ENCODE assay signal across 8 mouse cellular contexts in genomic region chr5:33658664-33659050, GRCm38 (mm10). TPM values are rescaled to one million over a fixed set of nuclear protein-coding genes. Genes with fewer than 3 reads are reported as not detected.
A peak's percentile ranks its signal among the peaks of the same experiment; 100 is the strongest.
DNase-seq lines count a peak whose midpoint lies in the region; ATAC-seq lines count a peak whose summit lies in the region.

No protein-coding gene starts in this region.

- H3K27me3 ChIP-seq in heart, embryonic 15.5 days = no peaks in the 10 kb centered on the region
- no peaks in the 10 kb centered on the region for H3K27me3 ChIP-seq in hindbrain, embryonic 12.5 days
- no peaks in the 10 kb centered on the region for H3K27me3 ChIP-seq in midbrain, embryonic 12.5 days

- under 1% methylated on average over 26 of the region's 26 CpGs for WGBS in heart, embryonic 15.5 days
- WGBS in hindbrain, embryonic 12.5 days = under 1% methylated on average over 26 of the region's 26 CpGs
- WGBS in midbrain, embryonic 12.5 days = 0% methylated on average over 26 of the region's 26 CpGs

- peak overlapping the region; percentile 59 for H3K27ac ChIP-seq in heart, embryonic 15.5 days
- no peak overlapping the region; the same call in 1 of the 2 replicates for H3K27ac ChIP-seq in hindbrain, embryonic 12.5 days
- H3K27ac ChIP-seq in midbrain, embryonic 12.5 days (replicated peaks) = 0 out of 2 replicates have a peak overlapping the region, but pooled peaks have one; percentile 35

- H3K36me3 ChIP-seq in heart, embryonic 15.5 days = peaks cover 48% of the 10 kb centered on the region
- peaks cover 30% of the 10 kb centered on the region for H3K36me3 ChIP-seq in hindbrain, embryonic 12.5 days
- H3K36me3 ChIP-seq in midbrain, embryonic 12.5 days = peaks cover 47% of the 10 kb centered on the region

- H3K4me1 ChIP-seq in heart, embryonic 15.5 days (replicated peaks) = peaks cover 28% of the 10 kb centered on the region
- peaks cover 29% of the 10 kb centered on the region for H3K4me1 ChIP-seq in hindbrain, embryonic 12.5 days
- H3K4me1 ChIP-seq in midbrain, embryonic 12.5 days = peaks cover 37% of the 10 kb centered on the region

- no peak for ATAC-seq in heart, embryonic 15.5 days (replicated peaks; ENCODE audit: insufficient number of reproducible peaks, insufficient read depth, low FRiP score, low read depth)
- ATAC-seq in hindbrain, embryonic 12.5 days (ENCODE audit: low FRiP score) = peak; percentile 10
- peak; percentile 5 for ATAC-seq in midbrain, embryonic 12.5 days (ENCODE audit: low FRiP score, low read depth)

- H3K9me3 ChIP-seq in heart, embryonic 15.5 days (replicated peaks) = no peaks in the 10 kb centered on the region
- H3K9me3 ChIP-seq in hindbrain, embryonic 12.5 days (replicated peaks) = no peaks in the 10 kb centered on the region
- H3K9me3 ChIP-seq in midbrain, embryonic 12.5 days = no peaks in the 10 kb centered on the region

- DNase-seq in heart, adult 9 months (ENCODE audit: low spot score in 2 of 2) = no peak
- DNase-seq in R1 (ENCODE audit: low read depth, low spot score) = peak; percentile 82
- no peak for DNase-seq in layer of hippocampus, adult 9-11 months
- DNase-seq in ovary, postnatal 14 days (ENCODE audit: low spot score) = no peak
- DNase-seq in embryo, embryonic 11 days = no peak

- peak overlapping the region; percentile 85 for H3K4me3 ChIP-seq in heart, embryonic 15.5 days
- H3K4me3 ChIP-seq in hindbrain, embryonic 12.5 days = peak overlapping the region; percentile 71
- H3K4me3 ChIP-seq in midbrain, embryonic 12.5 days = peak overlapping the region; percentile 59

- peak overlapping the region; percentile 82 for H3K4me2 ChIP-seq in heart, embryonic 15.5 days
- peak overlapping the region; percentile 91 for H3K4me2 ChIP-seq in hindbrain, embryonic 12.5 days (replicated peaks)
- H3K4me2 ChIP-seq in midbrain, embryonic 12.5 days (replicated peaks) = peak overlapping the region; percentile 90

- peak overlapping the region; percentile 68 for H3K9ac ChIP-seq in heart, embryonic 15.5 days
- H3K9ac ChIP-seq in hindbrain, embryonic 12.5 days = peak overlapping the region; percentile 70
- H3K9ac ChIP-seq in midbrain, embryonic 12.5 days (replicated peaks) = peak overlapping the region; percentile 76

RNA-seq across cellular contexts. Expression of gene Tmem129, which starts 0.4 kb away (rescaled TPM):
- 29.5 and 37.6 TPM in 2 replicates for polyA plus RNA-seq in heart, embryonic 15.5 days (2015; fragmentation: Nextera tagmentation; extraction: Ambion mirVana)
- polyA plus RNA-seq in hindbrain, embryonic 12.5 days (2016; fragmentation: Nextera tagmentation; extraction: Ambion mirVana) = 33.3 and 33.8 TPM in 2 replicates
- 31.8 and 37.5 TPM in 2 replicates for polyA plus RNA-seq in midbrain, embryonic 12.5 days (2016; fragmentation: Nextera tagmentation; extraction: Ambion mirVana)

RNA-seq across cellular contexts. Expression of gene Tacc3, which starts 0.7 kb away (rescaled TPM):
- polyA plus RNA-seq in heart, embryonic 15.5 days (2015; fragmentation: Nextera tagmentation; extraction: Ambion mirVana) = 107 and 117 TPM in 2 replicates
- 161 TPM in 2 replicates for polyA plus RNA-seq in hindbrain, embryonic 12.5 days (2016; fragmentation: Nextera tagmentation; extraction: Ambion mirVana)
- 203 and 205 TPM in 2 replicates for polyA plus RNA-seq in midbrain, embryonic 12.5 days (2016; fragmentation: Nextera tagmentation; extraction: Ambion mirVana)

RNA-seq across cellular contexts. Expression of gene Slbp, which starts 6.3 kb away (rescaled TPM):
- polyA plus RNA-seq in heart, embryonic 15.5 days (2015; fragmentation: Nextera tagmentation; extraction: Ambion mirVana) = 99.3 and 113 TPM in 2 replicates
- polyA plus RNA-seq in hindbrain, embryonic 12.5 days (2016; fragmentation: Nextera tagmentation; extraction: Ambion mirVana) = 182 and 186 TPM in 2 replicates
- 231 TPM in 2 replicates for polyA plus RNA-seq in midbrain, embryonic 12.5 days (2016; fragmentation: Nextera tagmentation; extraction: Ambion mirVana)

RNA-seq across cellular contexts. Expression of gene Gm9903, which starts 28.9 kb away (rescaled TPM):
- 0.74 and 1.0 TPM in 2 replicates for polyA plus RNA-seq in heart, embryonic 15.5 days (2015; fragmentation: Nextera tagmentation; extraction: Ambion mirVana)
- polyA plus RNA-seq in hindbrain, embryonic 12.5 days (2016; fragmentation: Nextera tagmentation; extraction: Ambion mirVana) = 0.35 and 1.3 TPM in 2 replicates
- 0.93 and 1.0 TPM in 2 replicates for polyA plus RNA-seq in midbrain, embryonic 12.5 days (2016; fragmentation: Nextera tagmentation; extraction: Ambion mirVana)

RNA-seq across cellular contexts. Expression of gene Fam53a, which starts 29.2 kb away (rescaled TPM):
- 45.3 and 51.4 TPM in 2 replicates for polyA plus RNA-seq in heart, embryonic 15.5 days (2015; fragmentation: Nextera tagmentation; extraction: Ambion mirVana)
- polyA plus RNA-seq in hindbrain, embryonic 12.5 days (2016; fragmentation: Nextera tagmentation; extraction: Ambion mirVana) = 42.3 and 50.8 TPM in 2 replicates
- polyA plus RNA-seq in midbrain, embryonic 12.5 days (2016; fragmentation: Nextera tagmentation; extraction: Ambion mirVana) = 47.7 and 49.2 TPM in 2 replicates
